Mouse (Mus musculus) hindbrain, embryonic 10.5 days (tissue): ENCODE results near the gene Ndufa4l2. TPM values are rescaled to one million over a fixed set of nuclear protein-coding genes. Genes with fewer than 3 reads are reported as not detected.

ENCODE experiments used
- DNase-seq: peaks from one replicate; pipeline ENCODE4 v3.0.0-alpha.2; 2017; ENCODE audit warnings: low spot score
- H3K27ac ChIP-seq: fragments of 300-500 bp; sonication (generic); 2 replicates; pipeline ENCODE4 v1.5.1; 2016; ENCODE audit warnings: mild to moderate bottlenecking, moderate library complexity
- H3K27me3 ChIP-seq: fragments of 300-500 bp; sonication (generic); 2 replicates; pipeline ENCODE4 v1.6.1; 2016; ENCODE audit warnings: mild to moderate bottlenecking; ENCODE audit not compliant: poor library complexity, insufficient read depth, severe bottlenecking
- H3K36me3 ChIP-seq: fragments of 300-500 bp; sonication (generic); 2 replicates; pipeline ENCODE4 v1.6.1; 2016; ENCODE audit warnings: mild to moderate bottlenecking, moderate library complexity
- H3K4me1 ChIP-seq: fragments of 300-500 bp; sonication (generic); replicated peaks from 2 replicates; pipeline ENCODE4 v1.6.1; 2016; ENCODE audit warnings: mild to moderate bottlenecking
- H3K4me3 ChIP-seq: fragments of 300-500 bp; sonication (generic); 2 replicates; pipeline ENCODE4 v1.5.1; 2016; ENCODE audit warnings: mild to moderate bottlenecking, moderate library complexity
- H3K9me3 ChIP-seq: fragments of 300-500 bp; sonication (generic); 2 replicates; pipeline ENCODE4 v1.6.1; 2016; ENCODE audit warnings: mild to moderate bottlenecking, moderate library complexity
- WGBS: fragments of 180-500 bp; shearing (Covaris S2); methylation state at CpG from one replicate; pipeline ENCODE4 v1.1.7; 2016; 5-methylcytosine and 5-hydroxymethylcytosine counted together
- polyA plus RNA-seq: library from polyadenylated mRNA; unstranded; fragments of >200 nt; fragmentation: Nextera tagmentation; extraction: Ambion mirVana; gene quantifications from 2 replicates; pipeline ENCODE4 v1.2.1, GENCODE M21; 2016

The Ndufa4l2 gene
- polyA plus RNA-seq, 1 experiment from 2014 or later, result 8.1 TPM

- Histone ChIP-seq H3K27ac (peak within 1 kb of the TSS; percentile 89), H3K36me3 (peaks cover 38% of the 10 kb centered on the region), H3K9me3 (0 out of 2 replicates have a peak, but pooled peaks cover 5% of the 10 kb centered on the region), H3K4me3 (peak within 1 kb of the TSS; percentile 67), H3K4me1 (peaks cover 77% of the 10 kb centered on the region), H3K27me3 (peaks cover 83% of the 10 kb centered on the region)
- DNase-seq, result peak; percentile 89
- WGBS, result under 1% methylated on average over 21 of the region's 21 CpGs
Observed at GRCm38 (mm10) chr10:127522088-127522581, 7.4 kb downstream of the Ndufa4l2 start, which contains the start of gene Shmt2. Gene Shmt2, minus strand, starts transcription at chr10:127522444.

GRCm38 (mm10) chr10:127524646-127525255 lies 10.0 kb downstream of the Ndufa4l2 start:
- Histone ChIP-seq H3K4me1 (peaks cover 81% of the 10 kb centered on the region), H3K36me3 (peaks cover 12% of the 10 kb centered on the region), H3K4me3 (peak overlapping the region; percentile 41), H3K27ac (peak overlapping the region; percentile 66), H3K27me3 (peaks cover 84% of the 10 kb centered on the region), H3K9me3 (0 out of 2 replicates have a peak, but pooled peaks cover 3% of the 10 kb centered on the region)
- DNase-seq, result peak; percentile 37
- WGBS, result under 1% methylated on average over 23 of the region's 23 CpGs

DNA sequence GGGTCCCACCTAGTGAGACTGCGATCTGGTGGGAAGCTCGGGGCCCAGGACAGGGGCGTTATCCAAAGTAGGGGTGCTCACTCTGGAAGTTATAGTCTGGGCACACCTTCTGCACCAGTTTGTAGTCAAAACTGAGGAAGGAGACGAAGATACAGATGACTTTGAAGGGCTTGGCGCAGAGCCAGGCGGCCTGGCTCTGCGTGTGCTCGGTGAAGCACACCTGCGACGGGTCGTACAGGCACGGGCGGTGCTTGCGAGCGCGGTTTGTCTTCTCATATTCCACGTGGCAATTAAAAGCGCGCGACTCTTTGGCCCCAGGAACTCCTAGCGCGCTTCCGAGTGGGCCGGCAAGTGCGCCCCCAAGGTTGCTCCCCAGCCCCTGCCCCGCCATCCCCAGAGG lies 11.3 kb downstream of the Ndufa4l2 start:
- 2% methylated on average over 26 of the region's 26 CpGs for WGBS
- Histone ChIP-seq H3K27me3 (peaks cover 90% of the 10 kb centered on the region), H3K36me3 (no peaks in the 10 kb centered on the region), H3K27ac (peak overlapping the region; percentile 72), H3K4me1 (peaks cover 81% of the 10 kb centered on the region), H3K9me3 (no peaks in the 10 kb centered on the region), H3K4me3 (peak overlapping the region; percentile 41)
- no peak for DNase-seq

DNA sequence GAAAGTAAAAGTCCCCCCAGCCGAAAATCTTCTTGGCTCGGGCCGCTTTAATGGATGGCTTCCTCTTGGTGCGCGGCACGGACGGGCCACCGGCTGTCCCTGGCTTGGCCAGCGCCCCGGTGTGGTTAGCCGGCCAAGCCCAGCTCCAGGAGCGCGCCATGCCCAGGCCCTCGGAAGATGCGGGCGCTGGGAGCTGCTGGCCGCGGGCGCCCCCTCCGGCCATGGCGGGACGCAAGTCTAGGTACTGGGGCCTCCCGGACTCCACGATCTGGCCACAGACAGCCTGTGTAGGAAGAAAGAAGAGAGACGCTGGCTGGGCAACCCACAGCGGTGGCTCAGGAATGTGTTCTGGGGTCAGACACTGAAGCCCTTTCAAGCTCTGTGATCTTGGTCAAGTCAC lies 11.9 kb downstream of the Ndufa4l2 start:
- Histone ChIP-seq H3K27ac (peak overlapping the region; percentile 72), H3K27me3 (peaks cover 92% of the 10 kb centered on the region), H3K4me3 (peak overlapping the region; percentile 41), H3K36me3 (no peaks in the 10 kb centered on the region), H3K4me1 (peaks cover 81% of the 10 kb centered on the region), H3K9me3 (no peaks in the 10 kb centered on the region)
- peak; percentile 78 for DNase-seq
- under 1% methylated on average over 26 of the region's 26 CpGs for WGBS

GRCm38 (mm10) chr10:127527481-127527880 lies 12.7 kb downstream of the Ndufa4l2 start:
- under 1% methylated on average over 17 of the region's 17 CpGs for WGBS
- peak overlapping the region; percentile 72; the same call in 1 of the 2 replicates for H3K27ac ChIP-seq
- DNase-seq, result peak; percentile 57

DNA sequence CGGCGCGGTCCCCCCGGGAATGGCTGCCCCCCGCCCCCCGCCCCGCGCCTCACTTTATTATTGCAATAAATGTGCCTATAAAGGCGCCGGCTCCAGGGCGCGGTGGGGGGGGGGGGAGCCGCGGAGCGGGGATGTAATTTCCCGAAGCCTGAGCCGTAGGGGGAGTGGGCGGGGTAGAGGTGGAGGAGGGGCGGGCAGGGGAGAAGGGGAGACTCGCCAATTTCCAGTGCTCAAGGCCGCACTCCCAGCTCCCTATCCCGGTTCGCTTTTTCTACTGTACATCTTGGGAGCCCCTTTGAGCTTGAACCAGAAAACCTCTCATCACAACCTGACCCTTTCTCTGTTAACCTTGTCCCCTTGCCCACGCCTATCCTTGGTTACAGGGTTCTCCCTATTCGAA lies 16.2 kb downstream of the Ndufa4l2 start:
- Histone ChIP-seq H3K36me3 (no peaks in the 10 kb centered on the region), H3K9me3 (no peaks in the 10 kb centered on the region), H3K27ac (peak overlapping the region; percentile 69), H3K4me1 (peaks cover 96% of the 10 kb centered on the region), H3K27me3 (peaks cover 100% of the 10 kb centered on the region), H3K4me3 (peak overlapping the region; percentile 59)
- WGBS, result under 1% methylated on average over 25 of the region's 25 CpGs
- DNase-seq, result peak; percentile 34

More at GRCm38 (mm10) chr10:127527481-127527880, 12.7 kb downstream of the Ndufa4l2 start:
- H3K4me3 ChIP-seq, result peak overlapping the region; percentile 41
- no peaks in the 10 kb centered on the region for H3K9me3 ChIP-seq
- H3K4me1 ChIP-seq, result peaks cover 82% of the 10 kb centered on the region
- no peaks in the 10 kb centered on the region for H3K36me3 ChIP-seq
- H3K27me3 ChIP-seq, result peaks cover 100% of the 10 kb centered on the region

GRCm38 (mm10) chr10:127531548-127531947 lies 16.8 kb downstream of the Ndufa4l2 start:
- Histone ChIP-seq H3K4me1 (peaks cover 96% of the 10 kb centered on the region), H3K36me3 (no peaks in the 10 kb centered on the region), H3K9me3 (no peaks in the 10 kb centered on the region), H3K4me3 (peak overlapping the region; percentile 59), H3K27ac (peak overlapping the region; percentile 69), H3K27me3 (peaks cover 100% of the 10 kb centered on the region)
- peak; percentile 17 for DNase-seq
- 0% methylated on average over 4 of the region's 4 CpGs for WGBS

GRCm38 (mm10) chr10:127534036-127534928 lies 19.5 kb downstream of the Ndufa4l2 start, which contains the start of gene Nxph4:
Gene Nxph4, minus strand, starts transcription at chr10:127534559.
- Histone ChIP-seq H3K27me3 (peaks cover 83% of the 10 kb centered on the region), H3K36me3 (peaks cover 10% of the 10 kb centered on the region), H3K4me3 (peak within 1 kb of the TSS; percentile 59), H3K27ac (peak within 1 kb of the TSS; percentile 81), H3K4me1 (peaks cover 82% of the 10 kb centered on the region), H3K9me3 (no peaks in the 10 kb centered on the region)
- DNase-seq, result peak; percentile 45
- under 1% methylated on average over 78 of the region's 78 CpGs for WGBS

- peaks cover 75% of the 10 kb centered on the region for H3K4me1 ChIP-seq
- 1% methylated on average over 30 of the region's 30 CpGs for WGBS
- H3K27ac ChIP-seq, result peak overlapping the region; percentile 81
- H3K36me3 ChIP-seq, result peaks cover 16% of the 10 kb centered on the region
- H3K4me3 ChIP-seq, result peak overlapping the region; percentile 59
- H3K9me3 ChIP-seq, result no peaks in the 10 kb centered on the region
- H3K27me3 ChIP-seq, result peaks cover 77% of the 10 kb centered on the region
- no peak for DNase-seq
Observed at GRCm38 (mm10) chr10:127534929-127535384, 20.2 kb downstream of the Ndufa4l2 start.

DNA sequence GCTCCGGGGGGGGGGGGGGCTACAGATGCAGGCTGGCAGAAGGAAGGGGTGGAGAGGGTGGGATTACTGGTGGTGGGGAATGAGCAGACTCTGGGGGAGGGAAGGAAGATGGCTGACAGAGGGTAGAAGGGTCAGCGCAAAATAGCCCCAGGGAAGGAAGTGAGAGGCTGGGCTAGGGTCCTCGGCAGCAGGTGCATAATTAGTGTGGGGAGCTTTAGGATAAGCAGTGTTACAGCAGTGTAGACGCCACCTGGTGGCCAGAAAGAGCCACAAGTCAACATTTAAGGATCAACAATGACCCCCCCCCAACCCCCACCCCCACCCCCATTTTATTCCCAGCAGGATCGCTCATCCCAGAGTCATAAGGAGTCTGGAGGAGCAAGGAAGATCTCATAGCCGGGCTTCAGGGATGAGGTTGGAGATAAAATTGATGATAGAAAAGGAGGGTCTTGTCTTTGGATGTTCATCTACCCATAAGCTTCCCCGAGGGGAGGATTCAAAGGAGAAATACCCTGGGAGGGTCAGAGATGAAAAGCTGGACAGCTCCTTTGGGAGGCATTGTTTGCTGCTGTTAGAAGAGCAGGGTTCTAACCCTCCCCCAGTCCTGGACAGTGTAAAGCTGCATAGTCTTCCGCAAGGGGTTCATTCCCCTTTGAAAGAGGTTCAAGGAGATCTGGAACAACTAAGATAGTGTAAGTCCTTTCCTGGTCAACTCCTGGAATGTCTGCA lies 22.0 kb downstream of the Ndufa4l2 start:
- DNase-seq, result peak; percentile 65
- Histone ChIP-seq H3K4me1 (peaks cover 58% of the 10 kb centered on the region), H3K4me3 (no peak overlapping the region), H3K36me3 (peaks cover 34% of the 10 kb centered on the region), H3K27me3 (peaks cover 59% of the 10 kb centered on the region), H3K27ac (peak overlapping the region; percentile 81; the same call in 1 of the 2 replicates), H3K9me3 (no peaks in the 10 kb centered on the region)
- WGBS, result 11% methylated on average over 8 of the region's 8 CpGs

DNA sequence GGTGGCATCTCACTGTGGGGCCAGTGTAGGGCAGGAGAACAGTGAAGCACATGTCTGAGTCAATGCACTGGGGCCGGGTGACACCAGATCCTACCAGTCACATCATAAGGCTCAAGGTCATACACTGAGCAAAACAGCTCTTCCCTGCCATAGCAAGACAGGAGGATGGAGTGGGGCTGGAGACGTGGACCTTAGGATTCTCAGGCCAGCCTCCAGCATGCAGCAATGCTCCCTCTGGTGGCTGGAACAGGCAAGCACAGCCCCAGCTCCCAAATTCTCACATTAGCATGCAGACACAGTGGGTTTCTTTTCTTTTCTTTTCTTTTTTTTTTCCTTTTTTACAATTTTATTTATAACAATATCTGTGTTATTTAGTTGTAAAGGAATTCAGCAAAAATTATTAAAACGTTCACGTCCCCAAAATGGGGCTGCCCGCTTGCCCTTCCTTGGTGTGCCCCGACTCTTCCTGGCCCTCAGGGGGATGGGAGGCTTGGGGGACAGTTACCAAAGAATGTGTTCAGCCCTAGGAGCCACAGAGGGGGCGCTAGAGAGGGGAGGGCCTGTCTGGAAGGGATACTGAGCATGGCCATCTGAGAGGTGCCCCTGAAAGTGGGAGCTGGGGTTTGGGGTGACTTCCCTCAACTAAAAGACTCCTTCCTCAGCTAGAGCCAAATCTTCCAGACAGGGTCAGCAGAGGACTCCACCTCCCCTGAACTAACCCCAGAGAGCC lies 23.3 kb downstream of the Ndufa4l2 start:
- WGBS, result 27% methylated on average over 7 of the region's 7 CpGs
- Histone ChIP-seq H3K4me1 (peaks cover 61% of the 10 kb centered on the region), H3K27ac (no peak overlapping the region), H3K4me3 (no peak overlapping the region; the same call in 1 of the 2 replicates), H3K27me3 (peaks cover 47% of the 10 kb centered on the region), H3K9me3 (no peaks in the 10 kb centered on the region), H3K36me3 (peaks cover 47% of the 10 kb centered on the region)
- DNase-seq, result peak; percentile 80
